Mouse (Mus musculus) forebrain, embryonic 11.5 days (tissue): ENCODE data around the gene Amn1. TPM values are rescaled to one million over a fixed set of nuclear protein-coding genes. Genes with fewer than 3 reads are reported as not detected.
"Not testable (repeated sequence)": the region's sequence is repeated elsewhere in the genome, so short reads cannot be mapped to it uniquely, and the experiment has no call there.

Source experiments
- ATAC-seq: fragments of 200-750 bp; cut with Nextera tagmentation; replicated peaks from 2 replicates; pipeline ENCODE4 v1.8.0; 2017; ENCODE audit warnings: moderate TSS enrichment; ENCODE audit not compliant: low FRiP score
- DNase-seq: peaks from one replicate; pipeline ENCODE4 v3.0.0-alpha.2; 2017; ENCODE audit warnings: low spot score
- H3K27ac ChIP-seq: fragments of 300-500 bp; sonication (generic); 2 replicates; pipeline ENCODE4 v1.5.1; 2014; ENCODE audit warnings: low read depth, low read length
- H3K27me3 ChIP-seq: fragments of 300-500 bp; sonication (generic); 2 replicates; pipeline ENCODE4 v1.6.1; 2014; ENCODE audit warnings: mild to moderate bottlenecking, low read length, mixed read lengths; ENCODE audit not compliant: control insufficient read depth, insufficient read depth
- H3K36me3 ChIP-seq: fragments of 300-500 bp; sonication (generic); 2 replicates; pipeline ENCODE4 v1.6.1; 2014; ENCODE audit warnings: mild to moderate bottlenecking, low read length, moderate library complexity, mixed read lengths; ENCODE audit not compliant: control insufficient read depth, insufficient read depth
- H3K4me1 ChIP-seq: fragments of 300-500 bp; sonication (generic); replicated peaks from 2 replicates; pipeline ENCODE4 v1.6.1; 2014; ENCODE audit warnings: low read length, mixed read lengths; ENCODE audit not compliant: control insufficient read depth, insufficient read depth
- H3K4me2 ChIP-seq: fragments of 300-500 bp; sonication (generic); 2 replicates; pipeline ENCODE4 v1.6.1; 2014; ENCODE audit warnings: low read depth, mild to moderate bottlenecking, low read length, moderate library complexity, mixed read lengths; ENCODE audit not compliant: severe bottlenecking
- H3K4me3 ChIP-seq: fragments of 300-500 bp; sonication (generic); 2 replicates; pipeline ENCODE4 v1.5.1; 2014; ENCODE audit warnings: low read depth, low read length
- H3K9ac ChIP-seq: fragments of 300-500 bp; sonication (generic); 2 replicates; pipeline ENCODE4 v1.6.1; 2014; ENCODE audit warnings: low read length
- H3K9me3 ChIP-seq: fragments of 300-500 bp; sonication (generic); 2 replicates; pipeline ENCODE4 v1.6.1; 2016; ENCODE audit warnings: low read length, mixed read lengths; ENCODE audit not compliant: control insufficient read depth
- WGBS: fragments of 180-500 bp; shearing (Covaris S2); extraction: QIAGEN DNeasy Blood & Tissue Kit; methylation state at CpG from one replicate; pipeline ENCODE4 v1.1.7; 2014; 5-methylcytosine and 5-hydroxymethylcytosine counted together
- polyA plus RNA-seq: library from polyadenylated mRNA; unstranded; fragments of >200 nt; fragmentation: Nextera tagmentation; extraction: Ambion mirVana; gene quantifications from 2 replicates; pipeline ENCODE4 v1.2.1, GENCODE M21; 2014

The Amn1 gene
- polyA plus RNA-seq, 1 experiment from 2014 or later = 62.9 TPM

DNA sequence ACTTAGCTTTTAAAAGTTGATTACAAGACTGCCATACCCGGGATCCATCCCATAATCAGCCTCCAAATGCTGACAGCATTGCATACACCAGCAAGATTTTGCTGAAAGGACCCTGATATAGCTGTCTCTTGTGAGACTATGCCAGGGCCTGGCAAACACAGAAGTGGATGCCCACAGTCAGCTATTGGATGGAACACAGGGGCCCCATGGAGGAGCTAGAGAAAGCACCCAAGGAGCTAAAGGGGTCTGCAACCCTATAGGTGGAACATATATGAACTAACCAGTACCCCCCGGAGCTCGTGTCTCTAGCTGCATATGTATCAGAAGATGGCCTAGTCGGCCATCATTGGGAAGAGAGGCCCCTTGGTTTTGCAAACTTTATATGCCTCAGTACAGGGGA is 18.5 kb downstream of the Amn1 start:
- not testable (repeated sequence) for ATAC-seq, H3K9ac ChIP-seq, H3K36me3 ChIP-seq, H3K27ac ChIP-seq, H3K4me1 ChIP-seq, H3K4me3 ChIP-seq, H3K4me2 ChIP-seq, H3K27me3 ChIP-seq, H3K9me3 ChIP-seq, DNase-seq
- 87% methylated on average over 4 of the region's 4 CpGs for WGBS

GRCm38 (mm10) chr6:149168436-149168835 is 20.1 kb downstream of the Amn1 start:
- Histone ChIP-seq H3K9me3 (no peaks in the 10 kb centered on the region), H3K4me3 (no peak overlapping the region), H3K9ac (no peak overlapping the region), H3K36me3 (peaks cover 6% of the 10 kb centered on the region; the same call in 1 of the 2 replicates), H3K4me2 (no peak overlapping the region), H3K4me1 (no peaks in the 10 kb centered on the region), H3K27me3 (no peaks in the 10 kb centered on the region), H3K27ac (no peak overlapping the region)
- WGBS = 99% methylated on average over 2 of the region's 2 CpGs
- ATAC-seq = no peak
- no peak for DNase-seq

DNA sequence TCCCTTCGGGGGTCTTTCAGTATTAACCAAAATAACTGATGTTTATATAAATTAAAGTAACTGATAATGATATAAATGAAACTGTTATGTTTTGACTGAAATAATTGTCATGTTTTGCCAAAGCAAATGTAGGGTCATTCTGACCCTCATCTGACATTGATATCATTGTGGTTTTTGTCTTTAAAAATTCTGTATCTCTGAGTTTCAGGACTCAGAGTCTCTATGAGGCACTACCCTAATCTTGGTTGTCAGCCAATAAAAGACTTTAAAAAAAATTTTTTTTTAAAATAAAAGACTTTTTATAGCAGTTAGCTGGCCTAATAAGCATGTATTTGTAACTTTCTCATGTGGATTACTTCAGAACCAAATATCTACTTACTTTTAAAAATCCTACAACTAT is 20.8 kb downstream of the Amn1 start:
- H3K4me3 ChIP-seq = no peak overlapping the region
- H3K36me3 ChIP-seq = peaks cover 6% of the 10 kb centered on the region; the same call in 1 of the 2 replicates
- WGBS = 93% methylated on average over 1 of the region's 1 CpGs
- no peak overlapping the region for H3K4me2 ChIP-seq
- no peak overlapping the region for H3K27ac ChIP-seq
- ATAC-seq = no peak
- no peak overlapping the region for H3K9ac ChIP-seq
- no peak for DNase-seq
- no peaks in the 10 kb centered on the region for H3K4me1 ChIP-seq
- H3K9me3 ChIP-seq = no peaks in the 10 kb centered on the region
- H3K27me3 ChIP-seq = no peaks in the 10 kb centered on the region

DNA sequence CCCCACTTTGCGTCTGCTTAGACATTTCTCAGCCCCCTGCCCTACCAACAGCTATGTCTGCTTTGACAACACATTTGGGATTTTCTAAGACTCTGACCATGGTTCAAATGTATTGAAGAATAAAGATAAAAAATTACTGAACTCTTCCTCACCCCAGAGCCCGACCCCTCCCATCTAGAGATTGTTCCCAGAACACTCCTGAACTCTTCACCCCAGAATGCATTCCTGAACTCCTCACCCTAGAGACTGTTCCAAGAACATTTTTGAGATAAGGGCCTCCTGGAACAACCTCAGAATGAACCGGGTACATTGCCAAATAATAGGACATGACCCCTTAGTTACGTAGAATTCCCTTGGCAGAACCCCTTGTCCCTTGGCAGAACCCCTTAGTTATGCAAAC is 21.5 kb downstream of the Amn1 start:
- 87% methylated on average over 3 of the region's 4 CpGs for WGBS
- H3K27ac ChIP-seq, ATAC-seq, H3K4me1 ChIP-seq, DNase-seq, H3K36me3 ChIP-seq, H3K27me3 ChIP-seq, H3K9me3 ChIP-seq, H3K4me2 ChIP-seq, H3K4me3 ChIP-seq, H3K9ac ChIP-seq: not testable (repeated sequence)

DNA sequence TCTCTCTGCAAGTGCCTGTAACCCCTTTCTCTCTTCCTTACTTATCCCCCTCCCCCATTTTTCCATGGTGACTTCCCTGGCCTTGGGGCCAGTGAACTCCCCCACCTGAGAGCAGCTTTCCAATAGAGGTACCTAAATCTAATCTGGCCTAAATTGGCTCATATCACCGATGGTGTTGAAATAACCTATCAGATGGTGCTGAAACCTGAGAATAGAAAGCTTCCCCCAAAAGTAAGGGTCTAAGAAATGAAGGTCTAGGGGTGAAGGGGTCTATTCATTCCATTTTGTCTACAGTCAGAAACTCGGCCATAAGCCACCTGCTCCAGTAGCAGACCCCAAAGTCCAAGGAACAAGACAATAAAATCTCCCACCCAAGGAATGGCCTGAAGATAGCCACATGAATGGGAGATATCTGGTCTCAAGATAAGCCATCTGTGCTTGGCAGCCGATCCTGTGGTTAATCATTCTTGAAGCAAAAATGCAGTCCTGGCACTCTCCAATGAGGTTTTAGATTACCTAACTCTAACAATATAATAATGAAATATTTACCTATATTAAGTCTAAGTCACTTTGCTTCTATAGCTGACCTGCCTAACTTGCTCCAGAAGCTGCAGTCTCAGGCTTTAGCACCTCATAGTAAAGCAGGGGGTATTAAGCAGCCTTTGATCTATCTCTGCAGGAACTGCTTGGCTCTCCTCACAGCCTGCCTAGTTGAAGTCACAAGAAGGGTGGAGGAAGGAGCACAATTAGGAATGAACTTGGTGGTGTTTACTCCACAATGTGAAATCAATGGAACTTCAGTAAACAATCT is 33.3 kb downstream of the Amn1 start:
- H3K36me3 ChIP-seq = peaks cover 2% of the 10 kb centered on the region; the same call in 1 of the 2 replicates
- H3K4me1 ChIP-seq = 0 out of 2 replicates have a peak, but pooled peaks cover 3% of the 10 kb centered on the region
- no peaks in the 10 kb centered on the region for H3K9me3 ChIP-seq
- no peak overlapping the region for H3K4me3 ChIP-seq
- H3K27me3 ChIP-seq = no peaks in the 10 kb centered on the region
- WGBS = 78% methylated on average over 3 of the region's 3 CpGs
- ATAC-seq = no peak
- H3K27ac ChIP-seq = no peak overlapping the region
- no peak overlapping the region for H3K9ac ChIP-seq
- no peak overlapping the region for H3K4me2 ChIP-seq
- DNase-seq = no peak

- no peak overlapping the region for H3K9ac ChIP-seq
- no peak overlapping the region for H3K27ac ChIP-seq
- no peaks in the 10 kb centered on the region for H3K27me3 ChIP-seq
- H3K4me1 ChIP-seq = 0 out of 2 replicates have a peak, but pooled peaks cover 3% of the 10 kb centered on the region
- no peak overlapping the region for H3K4me2 ChIP-seq
- DNase-seq (no peak), ATAC-seq (0 out of 2 replicates have a peak, but pooled peaks have one; percentile 23)
- WGBS = 17% methylated on average over 8 of the region's 8 CpGs
- H3K9me3 ChIP-seq = no peaks in the 10 kb centered on the region
- H3K36me3 ChIP-seq = peaks cover 2% of the 10 kb centered on the region; the same call in 1 of the 2 replicates
- H3K4me3 ChIP-seq = no peak overlapping the region
Observed at GRCm38 (mm10) chr6:149154116-149155030, 34.1 kb downstream of the Amn1 start.

GRCm38 (mm10) chr6:149153473-149154115 is 34.9 kb downstream of the Amn1 start:
- ATAC-seq = no peak
- WGBS = 45% methylated on average over 6 of the region's 6 CpGs
- Histone ChIP-seq H3K9ac (no peak overlapping the region), H3K4me2 (no peak overlapping the region), H3K4me1 (0 out of 2 replicates have a peak, but pooled peaks cover 3% of the 10 kb centered on the region), H3K27ac (no peak overlapping the region), H3K9me3 (no peaks in the 10 kb centered on the region), H3K4me3 (no peak overlapping the region), H3K36me3 (peaks cover 2% of the 10 kb centered on the region; the same call in 1 of the 2 replicates), H3K27me3 (no peaks in the 10 kb centered on the region)
- no peak for DNase-seq

DNA sequence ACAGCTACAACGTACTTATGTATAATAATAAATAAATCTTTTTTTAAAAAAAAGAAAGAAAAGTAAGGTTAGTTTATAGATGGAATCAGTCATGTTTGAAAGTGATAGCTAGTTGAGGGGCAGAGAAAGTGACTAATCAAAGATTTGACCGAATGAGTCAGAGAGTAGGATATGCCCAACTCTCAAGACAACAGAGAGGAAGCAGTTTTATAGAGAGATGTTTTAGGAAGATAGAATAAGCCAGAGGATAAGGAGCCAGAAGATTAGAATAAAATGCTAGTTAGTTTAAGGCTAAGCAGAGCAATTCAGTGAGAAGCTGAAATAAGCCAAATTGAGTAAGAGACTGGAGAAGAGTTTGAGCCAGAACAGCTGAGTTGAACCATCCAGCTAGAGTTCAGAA is 36.4 kb downstream of the Amn1 start:
- ATAC-seq = no peak
- H3K27me3 ChIP-seq = no peaks in the 10 kb centered on the region

More for the DNA sequence above, 36.4 kb downstream of the Amn1 start:
- Histone ChIP-seq H3K4me3 (no peak overlapping the region), H3K9me3 (no peaks in the 10 kb centered on the region), H3K36me3 (peaks cover 2% of the 10 kb centered on the region; the same call in 1 of the 2 replicates), H3K9ac (no peak overlapping the region), H3K4me2 (no peak overlapping the region), H3K4me1 (0 out of 2 replicates have a peak, but pooled peaks cover 3% of the 10 kb centered on the region), H3K27ac (no peak overlapping the region)
- WGBS = 86% methylated on average over 2 of the region's 2 CpGs
- DNase-seq = no peak
